Mouse (Mus musculus) neural tube, embryonic 15.5 days (tissue): ENCODE results near the gene Apba3. TPM values are rescaled to one million over a fixed set of nuclear protein-coding genes. Genes with fewer than 3 reads are reported as not detected.
A peak's percentile ranks its signal among the peaks of the same experiment; 100 is the strongest.

Experiments used
- ATAC-seq: fragments of 200-750 bp; cut with Nextera tagmentation; 2 replicates; pipeline ENCODE4 v1.8.0; 2017; ENCODE audit warnings: mild to moderate bottlenecking, moderate TSS enrichment, moderate library complexity; ENCODE audit not compliant: low FRiP score
- H3K27ac ChIP-seq: fragments of 300-500 bp; sonication (generic); replicated peaks from 2 replicates; pipeline ENCODE4 v1.5.1; 2015; ENCODE audit warnings: mild to moderate bottlenecking, inconsistent platforms
- H3K27me3 ChIP-seq: fragments of 300-500 bp; sonication (generic); replicated peaks from 2 replicates; pipeline ENCODE4 v1.6.1; 2015; ENCODE audit warnings: inconsistent platforms
- H3K36me3 ChIP-seq: fragments of 300-500 bp; sonication (generic); 2 replicates; pipeline ENCODE4 v1.6.1; 2015; ENCODE audit warnings: inconsistent platforms
- H3K4me1 ChIP-seq: fragments of 300-500 bp; sonication (generic); 2 replicates; pipeline ENCODE4 v1.6.1; 2015; ENCODE audit warnings: inconsistent platforms
- H3K4me2 ChIP-seq: fragments of 300-500 bp; sonication (generic); 2 replicates; pipeline ENCODE4 v1.6.1; 2015; ENCODE audit warnings: inconsistent platforms, mild to moderate bottlenecking, moderate library complexity
- H3K4me3 ChIP-seq: fragments of 300-500 bp; sonication (generic); replicated peaks from 2 replicates; pipeline ENCODE4 v1.5.1; 2015; ENCODE audit warnings: mild to moderate bottlenecking, inconsistent platforms
- H3K9ac ChIP-seq: fragments of 300-500 bp; sonication (generic); replicated peaks from 2 replicates; pipeline ENCODE4 v1.6.1; 2015; ENCODE audit warnings: mild to moderate bottlenecking, inconsistent platforms
- H3K9me3 ChIP-seq: fragments of 300-500 bp; sonication (generic); replicated peaks from 2 replicates; pipeline ENCODE4 v1.6.1; 2016; ENCODE audit warnings: inconsistent platforms
- WGBS: fragments of 180-500 bp; shearing (Covaris S2); methylation state at CpG from one replicate; pipeline ENCODE4 v1.1.7; 2015; ENCODE audit warnings: mixed read lengths; 5-methylcytosine and 5-hydroxymethylcytosine counted together
- microRNA-seq: library from miRNA; unstranded; fragments of <30 nt; microRNA quantifications from one replicate; pipeline ENCODE4, GENCODE M21; 2017
- polyA plus RNA-seq: library from polyadenylated mRNA; unstranded; fragments of >200 nt; fragmentation: Nextera tagmentation; extraction: Ambion mirVana; gene quantifications from 2 replicates; pipeline ENCODE4 v1.2.1, GENCODE M21; 2015

Apba3 gene
- polyA plus RNA-seq, 1 experiment from 2014 or later: 38.0 TPM

DNA sequence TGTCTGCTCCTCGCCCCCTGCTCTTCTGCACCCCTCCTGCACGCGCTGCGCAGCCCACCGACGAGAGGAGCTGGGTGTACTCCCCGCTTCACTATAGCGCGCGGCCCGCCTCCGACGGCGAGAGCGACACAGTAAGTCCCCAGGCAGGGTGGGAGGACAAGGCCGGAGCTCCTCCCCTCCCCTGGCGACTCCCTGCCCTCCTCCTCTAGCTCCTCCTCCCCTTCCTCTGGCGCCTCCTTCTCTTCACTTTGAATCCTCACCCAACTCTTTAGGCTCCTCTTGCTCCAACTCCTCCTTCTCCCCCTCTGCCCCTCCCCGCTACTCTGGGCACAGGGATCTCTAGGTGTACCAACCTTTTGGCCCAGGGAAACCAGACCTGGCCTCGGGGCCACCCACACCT, 50.5 kb downstream of the Apba3 start:
- H3K9ac ChIP-seq: 0 out of 2 replicates have a peak overlapping the region, but pooled peaks have one; percentile 14
- WGBS: 20% methylated on average over 20 of the region's 20 CpGs

GRCm38 (mm10) chr10:81318589-81319329, 52.0 kb downstream of the Apba3 start:
- ATAC-seq: no peak
- Histone ChIP-seq H3K4me2 (peak overlapping the region; percentile 75), H3K36me3 (peaks cover 57% of the 10 kb centered on the region), H3K9ac (0 out of 2 replicates have a peak overlapping the region, but pooled peaks have one; percentile 57), H3K4me3 (peak overlapping the region; percentile 98), H3K9me3 (no peaks in the 10 kb centered on the region), H3K27me3 (no peaks in the 10 kb centered on the region), H3K27ac (peak overlapping the region; percentile 96; the same call in 1 of the 2 replicates), H3K4me1 (peaks cover 36% of the 10 kb centered on the region)
- WGBS: 88% methylated on average over 13 of the region's 13 CpGs

More for the DNA sequence above, 50.5 kb downstream of the Apba3 start:
- peak overlapping the region; percentile 38 for H3K4me2 ChIP-seq
- H3K27me3 ChIP-seq: no peaks in the 10 kb centered on the region
- peaks cover 56% of the 10 kb centered on the region for H3K36me3 ChIP-seq
- H3K27ac ChIP-seq: no peak overlapping the region
- ATAC-seq: no peak
- H3K9me3 ChIP-seq: no peaks in the 10 kb centered on the region
- H3K4me1 ChIP-seq: peaks cover 32% of the 10 kb centered on the region
- no peak overlapping the region for H3K4me3 ChIP-seq

GRCm38 (mm10) chr10:81319330-81319699, 52.6 kb downstream of the Apba3 start:
- Histone ChIP-seq H3K27ac (peak overlapping the region; percentile 96), H3K27me3 (no peaks in the 10 kb centered on the region), H3K9ac (peak overlapping the region; percentile 57), H3K4me2 (peak overlapping the region; percentile 75), H3K4me3 (peak overlapping the region; percentile 98), H3K4me1 (peaks cover 36% of the 10 kb centered on the region), H3K36me3 (peaks cover 57% of the 10 kb centered on the region), H3K9me3 (no peaks in the 10 kb centered on the region)
- no peak for ATAC-seq
- WGBS: 50% methylated on average over 8 of the region's 8 CpGs

DNA sequence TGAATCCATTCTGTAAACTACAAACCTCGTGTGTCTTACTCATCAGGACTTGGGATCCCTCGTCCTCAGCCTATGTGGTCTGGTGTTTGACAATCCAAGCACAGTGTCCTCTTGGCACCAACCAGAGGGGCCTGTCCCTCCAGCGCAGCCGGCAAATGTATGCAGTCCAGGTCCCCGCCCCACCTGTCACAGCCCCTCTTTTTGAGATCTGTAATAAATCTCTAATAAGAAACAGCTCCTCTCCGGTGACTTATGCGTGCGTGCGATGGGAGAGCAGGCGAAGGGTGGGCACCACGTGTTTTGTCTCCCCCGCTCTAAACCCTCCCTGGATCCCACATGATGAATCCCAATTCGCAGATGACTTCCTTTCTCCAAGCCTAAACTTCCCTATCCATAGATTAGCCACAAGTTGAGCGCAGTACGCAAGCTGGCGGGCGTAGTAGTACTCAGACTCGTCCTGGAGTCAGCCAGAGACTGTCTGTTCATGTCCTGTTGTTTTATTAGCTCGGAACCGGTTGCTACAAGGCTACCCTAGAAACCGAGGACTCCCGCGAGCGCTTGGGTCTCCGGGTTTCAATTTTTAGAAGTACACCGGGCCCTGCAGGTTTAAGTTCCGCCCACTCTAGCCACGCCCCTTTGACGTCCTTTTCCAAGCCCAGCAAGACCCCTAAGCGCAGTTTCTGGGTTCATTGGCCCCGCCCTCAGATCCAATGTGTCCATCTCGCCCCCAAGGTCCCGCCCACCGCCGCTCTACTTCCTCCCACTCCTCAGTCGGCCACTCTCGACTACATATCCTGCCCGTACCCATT, 53.2 kb downstream of the Apba3 start:
- Histone ChIP-seq H3K27me3 (no peaks in the 10 kb centered on the region), H3K9ac (peak overlapping the region; percentile 57), H3K4me2 (peak overlapping the region; percentile 75), H3K27ac (peak overlapping the region; percentile 96), H3K9me3 (no peaks in the 10 kb centered on the region), H3K4me3 (peak overlapping the region; percentile 98), H3K36me3 (peaks cover 57% of the 10 kb centered on the region), H3K4me1 (peaks cover 36% of the 10 kb centered on the region)
- peak; percentile 86; the same call in 1 of the 2 replicates for ATAC-seq
- 1% methylated on average over 38 of the region's 38 CpGs for WGBS

DNA sequence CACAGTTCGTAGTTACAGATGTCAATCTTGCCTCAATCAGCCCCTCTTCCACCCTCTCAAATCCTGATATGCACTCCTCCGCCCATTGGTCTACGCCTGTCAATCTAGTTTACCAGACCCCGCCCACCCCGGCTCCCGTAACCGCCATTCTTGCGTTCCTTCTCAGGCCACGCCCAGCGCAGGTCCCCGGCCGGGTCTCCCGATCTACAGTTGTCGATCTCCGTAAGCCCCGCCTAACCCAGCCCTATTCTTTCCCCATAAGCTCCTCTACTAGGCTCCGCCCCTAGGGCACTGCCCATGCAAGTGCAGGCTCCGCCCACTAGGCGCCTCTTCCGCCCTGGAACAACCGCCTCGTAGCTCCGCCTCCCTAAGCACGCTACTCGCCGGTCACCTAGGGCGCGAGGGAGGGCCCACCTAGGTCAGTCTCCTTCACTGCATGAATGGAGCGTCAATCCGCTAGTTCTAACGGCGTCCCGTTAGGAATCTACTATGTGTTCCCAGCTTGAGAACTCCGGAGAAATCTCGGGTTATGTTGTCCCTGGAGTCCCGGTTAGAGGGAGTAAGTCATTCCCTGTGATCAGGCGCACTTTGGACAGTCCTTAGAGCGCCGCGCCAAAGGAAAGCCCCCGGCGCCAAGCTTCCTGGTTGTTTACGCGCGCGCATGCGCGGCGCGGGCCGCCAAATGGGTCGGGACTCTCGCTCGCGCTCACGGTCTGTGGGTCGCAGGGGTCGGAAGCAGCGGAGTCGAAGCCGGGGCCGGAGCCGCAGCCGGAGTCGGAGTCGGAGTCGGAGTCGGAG, 54.0 kb downstream of the Apba3 start, which contains the start of gene Cactin:
TSS of gene Cactin (plus strand) at position 554 of the 798 bp plus-strand sequence.
- Histone ChIP-seq H3K9ac (peak within 1 kb of the TSS; percentile 85), H3K27ac (peak within 1 kb of the TSS; percentile 96), H3K4me1 (peaks cover 36% of the 10 kb centered on the region), H3K9me3 (no peaks in the 10 kb centered on the region), H3K4me2 (peak within 1 kb of the TSS; percentile 75), H3K27me3 (no peaks in the 10 kb centered on the region), H3K4me3 (peak within 1 kb of the TSS; percentile 98), H3K36me3 (peaks cover 57% of the 10 kb centered on the region)
- WGBS: under 1% methylated on average over 60 of the region's 68 CpGs
- ATAC-seq: peak; percentile 95

DNA sequence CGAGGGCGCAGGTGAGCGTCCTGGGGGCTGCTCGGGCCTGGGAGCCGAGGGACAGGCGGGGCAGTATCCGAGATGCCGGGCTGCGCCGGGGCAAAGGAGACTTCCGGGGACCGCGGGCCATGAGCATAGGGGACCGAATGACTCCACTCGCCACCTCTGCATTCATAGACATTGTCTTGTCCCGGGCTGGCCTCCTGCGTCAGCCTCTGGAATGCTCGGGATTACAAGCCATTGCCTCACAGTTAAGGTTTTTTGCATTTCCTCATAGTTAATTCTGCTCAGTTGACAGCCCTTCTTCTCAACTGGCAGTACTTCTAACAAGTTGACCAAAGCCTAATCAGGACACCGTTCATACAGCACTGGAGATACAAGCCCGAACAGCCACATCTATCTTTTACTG, 54.7 kb downstream of the Apba3 start:
- WGBS: 4% methylated on average over 20 of the region's 20 CpGs
- peak overlapping the region; percentile 96 for H3K27ac ChIP-seq
- no peaks in the 10 kb centered on the region for H3K27me3 ChIP-seq
- peak overlapping the region; percentile 98 for H3K4me3 ChIP-seq
- peak overlapping the region; percentile 85 for H3K9ac ChIP-seq
- H3K4me2 ChIP-seq: peak overlapping the region; percentile 75
- no peak; the same call in 1 of the 2 replicates for ATAC-seq
- H3K4me1 ChIP-seq: peaks cover 37% of the 10 kb centered on the region
- H3K36me3 ChIP-seq: peaks cover 59% of the 10 kb centered on the region
- no peaks in the 10 kb centered on the region for H3K9me3 ChIP-seq

DNA sequence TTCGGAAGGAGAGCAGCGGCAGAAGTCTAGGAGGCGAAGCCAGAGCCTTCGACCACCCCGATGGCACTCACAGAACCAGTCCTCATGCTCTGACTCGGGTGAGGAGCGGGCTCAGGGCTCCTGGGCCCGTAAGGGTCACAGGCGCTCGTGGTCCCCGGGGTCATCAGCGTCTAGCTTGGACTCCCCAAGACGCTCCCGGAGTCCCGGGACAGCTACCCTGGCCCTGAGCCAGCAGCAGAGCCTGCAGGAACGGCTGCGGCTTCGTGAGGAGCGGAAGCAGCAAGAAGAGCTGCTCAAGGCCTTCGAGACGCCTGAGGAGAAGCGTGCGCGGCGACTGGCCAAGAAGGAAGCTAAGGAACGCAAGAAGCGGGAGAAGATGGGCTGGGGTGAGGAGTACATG, 55.7 kb downstream of the Apba3 start:
- no peak for ATAC-seq
- no peaks in the 10 kb centered on the region for H3K9me3 ChIP-seq
- H3K4me1 ChIP-seq: peaks cover 33% of the 10 kb centered on the region
- H3K27ac ChIP-seq: no peak overlapping the region
- peak overlapping the region; percentile 98; the same call in 1 of the 2 replicates for H3K4me3 ChIP-seq
- H3K36me3 ChIP-seq: peaks cover 68% of the 10 kb centered on the region
- peak overlapping the region; percentile 75; the same call in 1 of the 2 replicates for H3K4me2 ChIP-seq
- WGBS: 96% methylated on average over 27 of the region's 27 CpGs
- no peaks in the 10 kb centered on the region for H3K27me3 ChIP-seq
- no peak overlapping the region for H3K9ac ChIP-seq

Small RNA genes lying within 50 kb of the gene (microRNA-seq; reads per million reads assigned to microRNA genes)
- gene Mir3057: 11.6 reads per million, percentile 27 among the genes with 10 or more reads in this experiment

Other genes with a start within 250 kb of the Apba3 start
- gene Diras1, start 241.3 kb upstream of the Apba3 start, polyA plus RNA-seq: 55.3 and 69.4 TPM in 2 replicates
- gene Slc39a3, start 229.5 kb upstream of the Apba3 start, polyA plus RNA-seq: 43.9 and 47.7 TPM in 2 replicates
- gene Sgta, start 206.8 kb upstream of the Apba3 start, polyA plus RNA-seq: 290 and 298 TPM in 2 replicates
- 44.3 and 52.9 TPM in 2 replicates for gene Thop1, start 196.9 kb upstream of the Apba3 start, polyA plus RNA-seq
- 0.38 and 0.56 TPM in 2 replicates for gene Creb3l3, start 168.1 kb upstream of the Apba3 start, polyA plus RNA-seq
- gene Map2k2, start 161.0 kb upstream of the Apba3 start, polyA plus RNA-seq: 227 and 241 TPM in 2 replicates
- 14.8 and 21.0 TPM in 2 replicates for gene Zbtb7a, start 131.7 kb upstream of the Apba3 start, polyA plus RNA-seq
- gene Pias4, start 99.0 kb upstream of the Apba3 start, polyA plus RNA-seq: 52.8 and 57.3 TPM in 2 replicates
- 493 and 549 TPM in 2 replicates for gene Eef2, start 90.3 kb upstream of the Apba3 start, polyA plus RNA-seq
- 65.7 and 70.4 TPM in 2 replicates for gene Dapk3, start 84.0 kb upstream of the Apba3 start, polyA plus RNA-seq
- not detected in 2 replicates for gene 4930442H23Rik, start 83.1 kb upstream of the Apba3 start, polyA plus RNA-seq
- 0.17 and 0.26 TPM in 2 replicates for gene Nmrk2, start 64.9 kb upstream of the Apba3 start, polyA plus RNA-seq
- gene Atcay, start 36.1 kb upstream of the Apba3 start, polyA plus RNA-seq: 64.8 and 91.1 TPM in 2 replicates
- gene Zfr2, start 33.8 kb upstream of the Apba3 start, polyA plus RNA-seq: 27.1 and 31.9 TPM in 2 replicates
- 37.1 and 48.3 TPM in 2 replicates for gene Matk, start 14.0 kb upstream of the Apba3 start, polyA plus RNA-seq
- 155 and 160 TPM in 2 replicates for gene Mrpl54, start within 50 bp of the Apba3 start, polyA plus RNA-seq
- 4.1 and 7.9 TPM in 2 replicates for gene Tjp3, start 24.6 kb downstream of the Apba3 start, polyA plus RNA-seq
- gene Pip5k1c, start 26.0 kb downstream of the Apba3 start, polyA plus RNA-seq: 116 and 124 TPM in 2 replicates
- 27.8 and 34.0 TPM in 2 replicates for gene Cactin, start 54.1 kb downstream of the Apba3 start, polyA plus RNA-seq
- gene Tbxa2r, start 61.8 kb downstream of the Apba3 start, polyA plus RNA-seq: 5.5 and 11.4 TPM in 2 replicates
- not detected in 2 replicates for gene Gipc3, start 76.3 kb downstream of the Apba3 start, polyA plus RNA-seq
- 31.0 and 48.9 TPM in 2 replicates for gene Hmg20b, start 83.5 kb downstream of the Apba3 start, polyA plus RNA-seq
- 22.9 and 29.4 TPM in 2 replicates for gene Mfsd12, start 90.5 kb downstream of the Apba3 start, polyA plus RNA-seq
- gene 4930404N11Rik, start 98.9 kb downstream of the Apba3 start, polyA plus RNA-seq: 1.3 and 1.5 TPM in 2 replicates
- gene Fzr1, start 111.6 kb downstream of the Apba3 start, polyA plus RNA-seq: 132 and 146 TPM in 2 replicates
- gene Dohh, start 117.5 kb downstream of the Apba3 start, polyA plus RNA-seq: 101 TPM in 2 replicates
- 5.7 and 7.2 TPM in 2 replicates for gene Gm48551, start 117.5 kb downstream of the Apba3 start, polyA plus RNA-seq
- gene Gm48552, start 122.0 kb downstream of the Apba3 start, polyA plus RNA-seq: 3.4 and 3.6 TPM in 2 replicates
- gene Smim24, start 126.1 kb downstream of the Apba3 start, polyA plus RNA-seq: 2.5 and 9.3 TPM in 2 replicates
- 35.0 and 35.8 TPM in 2 replicates for gene Nfic, start 188.7 kb downstream of the Apba3 start, polyA plus RNA-seq
- gene Celf5, start 215.7 kb downstream of the Apba3 start, polyA plus RNA-seq: 54.8 and 62.5 TPM in 2 replicates
- 68.5 and 70.3 TPM in 2 replicates for gene Ncln, start 229.4 kb downstream of the Apba3 start, polyA plus RNA-seq
- gene S1pr4, start 233.2 kb downstream of the Apba3 start, polyA plus RNA-seq: 0.69 and 2.1 TPM in 2 replicates